Mouse (Mus musculus) liver, embryonic 18 days (tissue): ENCODE measurements around the gene Cd9. TPM values are rescaled to one million over a fixed set of nuclear protein-coding genes. Genes with fewer than 3 reads are reported as not detected.

ENCODE experiments used
- polyA plus RNA-seq: library from polyadenylated mRNA; depleted of rRNA; stranded (reverse); fragments of >200 nt; gene quantifications from 2 replicates; pipeline ENCODE4 v1.2.3, GENCODE M21; 2012; rRNA removed

Gene Cd9
- 267 and 400 TPM in 2 replicates for polyA plus RNA-seq

GRCm38 (mm10) chr6:125494092-125494871 is at the start of gene Cd9:
TSS of gene Cd9 (minus strand) at chr6:125494791.

Other genes with a start within 250 kb of the Cd9 start
- not detected in 2 replicates for gene Tuba3a, start 208.7 kb downstream of the Cd9 start, polyA plus RNA-seq
- gene Ltbr, start 180.9 kb downstream of the Cd9 start, polyA plus RNA-seq = 17.3 and 17.8 TPM in 2 replicates
- 1.0 and 1.1 TPM in 2 replicates for gene Scnn1a, start 174.1 kb downstream of the Cd9 start, polyA plus RNA-seq
- gene Tnfrsf1a, start 145.4 kb downstream of the Cd9 start, polyA plus RNA-seq = 35.6 and 36.2 TPM in 2 replicates
- 0.77 and 1.1 TPM in 2 replicates for gene Plekhg6, start 114.0 kb downstream of the Cd9 start, polyA plus RNA-seq
- 11.6 and 13.3 TPM in 2 replicates for gene Vwf, start 52.0 kb upstream of the Cd9 start, polyA plus RNA-seq
- gene Ano2, start 195.6 kb upstream of the Cd9 start, polyA plus RNA-seq = 0.05 TPM in 1 of 2 replicates, not detected in the other